Mouse (Mus musculus) hindbrain, postnatal 0 days (tissue): ENCODE results near the gene Disc1. TPM values are rescaled to one million over a fixed set of nuclear protein-coding genes. Genes with fewer than 3 reads are reported as not detected.

Experiments used
- ATAC-seq: fragments of 200-750 bp; cut with Nextera tagmentation; 2 replicates; pipeline ENCODE4 v1.8.0; 2017; ENCODE audit warnings: mild to moderate bottlenecking, moderate TSS enrichment, moderate library complexity
- DNase-seq: peaks from one replicate; pipeline ENCODE4 v3.0.0-alpha.2; 2015; ENCODE audit warnings: low spot score
- H3K27ac ChIP-seq: fragments of 300-500 bp; sonication (generic); 2 replicates; pipeline ENCODE4 v1.5.1; 2014; ENCODE audit warnings: mild to moderate bottlenecking
- H3K27me3 ChIP-seq: fragments of 300-500 bp; sonication (generic); 2 replicates; pipeline ENCODE4 v1.6.1; 2014; ENCODE audit warnings: low read length, mixed read lengths; ENCODE audit not compliant: insufficient read depth
- H3K36me3 ChIP-seq: fragments of 300-500 bp; sonication (generic); 2 replicates; pipeline ENCODE4 v1.6.1; 2014; ENCODE audit warnings: low read length, mixed read lengths; ENCODE audit not compliant: insufficient read depth
- H3K4me1 ChIP-seq: fragments of 300-500 bp; sonication (generic); 2 replicates; pipeline ENCODE4 v1.6.1; 2014; ENCODE audit warnings: antibody characterized with exemption, low read length, mixed read lengths; ENCODE audit not compliant: insufficient read depth
- H3K4me2 ChIP-seq: fragments of 300-500 bp; sonication (generic); 2 replicates; pipeline ENCODE4 v1.6.1; 2014; ENCODE audit warnings: low read depth, mild to moderate bottlenecking, low read length, moderate library complexity, mixed read lengths
- H3K4me3 ChIP-seq: fragments of 300-500 bp; sonication (generic); 2 replicates; pipeline ENCODE4 v1.5.1; 2014; ENCODE audit warnings: low read length
- H3K9ac ChIP-seq: fragments of 300-500 bp; sonication (generic); replicated peaks from 2 replicates; pipeline ENCODE4 v1.6.1; 2014; ENCODE audit warnings: mild to moderate bottlenecking, low read length, moderate library complexity, mixed read lengths
- H3K9me3 ChIP-seq: fragments of 300-500 bp; sonication (generic); 2 replicates; pipeline ENCODE4 v1.6.1; 2016; ENCODE audit warnings: low read length, mixed read lengths
- CTCF ChIP-seq: IDR thresholded peaks from 2 replicates; pipeline ENCODE4 v1.5.1; 2016; ENCODE audit warnings: antibody characterized with exemption, control low read depth, low read depth
- WGBS: fragments of 180-500 bp; shearing (Covaris S2); extraction: QIAGEN DNeasy Blood & Tissue Kit; methylation state at CpG from one replicate; pipeline ENCODE4 v1.1.7; 2014; 5-methylcytosine and 5-hydroxymethylcytosine counted together
- polyA plus RNA-seq: library from polyadenylated mRNA; unstranded; fragments of >200 nt; fragmentation: Nextera tagmentation; extraction: Ambion mirVana; gene quantifications from 2 replicates; pipeline ENCODE4 v1.2.1, GENCODE M21; 2015
- total RNA-seq: library from RNA; depleted of rRNA; stranded (reverse); fragments of >200 nt; gene quantifications from 2 replicates; pipeline ENCODE4 v1.2.3, GENCODE M21; 2014

The Disc1 gene
- total and polyA plus RNA-seq, 2 experiments from 2014 or later = 2.5 to 10.7 TPM

- WGBS = 87% methylated on average over 2 of the region's 2 CpGs
- no peaks in the 10 kb centered on the region for H3K27me3 ChIP-seq
- no peak overlapping the region for H3K27ac ChIP-seq
- TF ChIP-seq CTCF = no peak
- H3K4me2 ChIP-seq = no peak overlapping the region
- no peaks in the 10 kb centered on the region; the same call in 1 of the 2 replicates for H3K4me1 ChIP-seq
- no peak overlapping the region for H3K9ac ChIP-seq
- no peak for ATAC-seq
- no peak overlapping the region for H3K4me3 ChIP-seq
- H3K36me3 ChIP-seq = no peaks in the 10 kb centered on the region
- no peaks in the 10 kb centered on the region for H3K9me3 ChIP-seq
- DNase-seq = no peak
Observed at GRCm38 (mm10) chr8:125074581-125074980, 20.6 kb downstream of the Disc1 start.

DNA sequence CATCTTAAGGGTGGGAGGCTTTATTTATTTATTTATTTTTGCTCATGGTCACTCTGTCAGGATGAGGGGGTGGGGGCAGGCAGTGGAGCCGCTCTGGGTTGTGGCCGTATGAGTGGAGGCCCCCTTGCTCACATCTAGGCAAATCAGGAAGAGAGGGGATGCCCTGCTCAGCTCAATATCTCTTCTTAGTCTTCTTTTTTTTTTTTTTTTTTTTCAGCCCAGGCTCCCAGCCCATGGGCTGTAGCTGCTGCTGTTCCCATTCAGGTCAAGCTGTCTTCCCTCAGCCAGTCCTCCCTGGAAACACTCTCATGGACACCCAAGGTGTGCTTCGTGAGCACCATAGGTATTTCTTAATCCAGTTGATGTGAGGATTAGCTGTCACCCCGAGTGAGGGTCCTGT is 21.4 kb downstream of the Disc1 start:
- no peak overlapping the region for H3K27ac ChIP-seq
- ATAC-seq (no peak), DNase-seq (no peak)
- H3K36me3 ChIP-seq = no peaks in the 10 kb centered on the region
- H3K9ac ChIP-seq = no peak overlapping the region
- no peaks in the 10 kb centered on the region for H3K27me3 ChIP-seq
- no peaks in the 10 kb centered on the region; the same call in 1 of the 2 replicates for H3K4me1 ChIP-seq
- TF ChIP-seq CTCF = no peak
- H3K4me2 ChIP-seq = no peak overlapping the region
- H3K4me3 ChIP-seq = no peak overlapping the region
- no peaks in the 10 kb centered on the region for H3K9me3 ChIP-seq
- 80% methylated on average over 4 of the region's 4 CpGs for WGBS

DNA sequence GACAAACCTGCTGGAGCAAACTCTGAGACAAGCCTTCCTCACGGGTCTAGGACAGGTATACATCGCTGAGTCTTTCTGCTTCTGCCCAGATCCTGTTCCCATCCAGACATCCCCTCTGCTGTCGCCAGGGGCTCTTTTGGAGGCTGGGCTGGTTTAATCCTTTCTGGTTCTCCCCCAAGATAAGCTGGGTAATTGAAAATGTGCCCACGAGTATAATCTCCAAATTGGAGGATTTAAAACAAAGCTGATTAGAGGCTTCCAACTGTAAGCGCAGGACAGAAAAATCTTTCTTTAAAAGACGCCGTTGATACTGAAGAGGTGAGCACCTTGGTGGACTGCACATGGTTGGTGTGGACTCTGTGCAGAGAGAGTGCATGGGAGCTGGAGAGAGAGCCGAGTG is 23.3 kb downstream of the Disc1 start:
- Histone ChIP-seq H3K9ac (no peak overlapping the region), H3K27ac (no peak overlapping the region), H3K27me3 (no peaks in the 10 kb centered on the region), H3K4me3 (no peak overlapping the region), H3K36me3 (no peaks in the 10 kb centered on the region), H3K4me2 (no peak overlapping the region), H3K4me1 (no peaks in the 10 kb centered on the region; the same call in 1 of the 2 replicates), H3K9me3 (no peaks in the 10 kb centered on the region)
- WGBS = 65% methylated on average over 8 of the region's 8 CpGs
- DNase-seq (no peak), ATAC-seq (no peak)
- TF ChIP-seq CTCF = no peak

DNA sequence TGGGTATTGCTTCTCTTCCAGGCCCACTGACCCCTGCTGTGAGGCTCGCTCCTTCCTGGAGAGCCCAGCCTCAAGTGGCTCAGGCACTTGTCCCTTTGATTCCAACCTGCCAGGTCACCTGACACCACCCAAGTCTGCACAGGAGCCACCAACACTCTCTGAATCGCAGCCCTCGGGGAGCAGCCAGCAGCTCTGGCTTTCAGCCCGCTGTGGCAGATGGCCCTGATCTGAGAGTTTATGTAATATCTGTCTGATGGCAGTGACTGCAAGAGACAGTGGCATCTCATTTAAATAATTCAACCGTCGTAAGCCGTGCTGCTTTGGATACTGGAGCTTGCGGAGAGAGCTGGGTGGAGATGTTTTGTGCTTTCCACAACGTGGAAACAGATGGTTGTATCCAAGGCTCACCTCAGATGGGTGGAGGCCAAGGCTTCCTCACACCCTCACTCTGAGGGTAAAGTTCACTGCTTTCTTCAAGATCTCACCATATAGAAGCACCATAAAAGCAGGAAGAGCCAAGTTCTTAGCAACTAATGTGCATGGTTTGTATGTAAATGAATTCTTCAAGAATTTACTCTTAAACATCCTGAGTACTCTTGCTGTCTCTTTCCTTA is 24.9 kb downstream of the Disc1 start:
- H3K27ac ChIP-seq = no peak overlapping the region
- 29% methylated on average over 9 of the region's 9 CpGs for WGBS
- peak; percentile 80 for DNase-seq
- H3K27me3 ChIP-seq = no peaks in the 10 kb centered on the region
- no peak overlapping the region for H3K9ac ChIP-seq
- H3K36me3 ChIP-seq = no peaks in the 10 kb centered on the region
- H3K4me1 ChIP-seq = no peaks in the 10 kb centered on the region; the same call in 1 of the 2 replicates
- H3K4me2 ChIP-seq = no peak overlapping the region
- peak; percentile 46 for ATAC-seq
- H3K9me3 ChIP-seq = no peaks in the 10 kb centered on the region
- no peak overlapping the region for H3K4me3 ChIP-seq
- TF ChIP-seq CTCF = no peak

GRCm38 (mm10) chr8:125080388-125081344 is 26.7 kb downstream of the Disc1 start:
- Histone ChIP-seq H3K4me1 (no peaks in the 10 kb centered on the region), H3K9ac (no peak overlapping the region), H3K4me3 (no peak overlapping the region), H3K4me2 (no peak overlapping the region), H3K27me3 (no peaks in the 10 kb centered on the region), H3K9me3 (no peaks in the 10 kb centered on the region), H3K27ac (no peak overlapping the region), H3K36me3 (no peaks in the 10 kb centered on the region)
- WGBS = 51% methylated on average over 19 of the region's 19 CpGs
- DNase-seq (no peak), ATAC-seq (no peak)
- TF ChIP-seq CTCF = no peak

DNA sequence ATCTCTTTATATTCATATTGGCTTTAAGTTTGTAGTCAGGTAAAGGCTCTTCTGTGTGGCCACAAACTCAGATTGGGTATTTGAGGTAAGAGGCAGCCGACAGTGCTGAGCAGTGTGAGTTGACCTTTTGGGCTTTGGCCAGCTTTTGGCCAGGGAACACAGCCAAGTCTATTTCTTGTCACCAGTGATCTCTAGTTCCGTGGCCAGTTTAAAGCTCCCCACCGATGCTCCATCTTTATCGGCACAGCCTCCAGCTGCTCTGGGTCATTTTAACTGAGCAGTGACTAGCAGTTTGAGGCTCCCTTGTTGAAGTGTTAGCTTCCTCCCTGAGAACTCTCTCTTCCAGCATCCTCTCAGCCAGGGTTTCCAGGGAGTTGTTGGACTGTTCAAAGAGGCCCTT is 29.8 kb downstream of the Disc1 start:
- 34% methylated on average over 4 of the region's 4 CpGs for WGBS
- DNase-seq = peak; percentile 27

More for the DNA sequence above, 29.8 kb downstream of the Disc1 start:
- Histone ChIP-seq H3K4me2 (no peak overlapping the region), H3K4me3 (no peak overlapping the region), H3K9ac (no peak overlapping the region), H3K4me1 (no peaks in the 10 kb centered on the region), H3K36me3 (no peaks in the 10 kb centered on the region), H3K27ac (peak overlapping the region; percentile 60; the same call in 1 of the 2 replicates), H3K27me3 (no peaks in the 10 kb centered on the region), H3K9me3 (no peaks in the 10 kb centered on the region)
- no peak for TF ChIP-seq CTCF
- no peak for ATAC-seq
